Mouse (Mus musculus): ENCODE measurements around the gene Abcg1.

DNA sequence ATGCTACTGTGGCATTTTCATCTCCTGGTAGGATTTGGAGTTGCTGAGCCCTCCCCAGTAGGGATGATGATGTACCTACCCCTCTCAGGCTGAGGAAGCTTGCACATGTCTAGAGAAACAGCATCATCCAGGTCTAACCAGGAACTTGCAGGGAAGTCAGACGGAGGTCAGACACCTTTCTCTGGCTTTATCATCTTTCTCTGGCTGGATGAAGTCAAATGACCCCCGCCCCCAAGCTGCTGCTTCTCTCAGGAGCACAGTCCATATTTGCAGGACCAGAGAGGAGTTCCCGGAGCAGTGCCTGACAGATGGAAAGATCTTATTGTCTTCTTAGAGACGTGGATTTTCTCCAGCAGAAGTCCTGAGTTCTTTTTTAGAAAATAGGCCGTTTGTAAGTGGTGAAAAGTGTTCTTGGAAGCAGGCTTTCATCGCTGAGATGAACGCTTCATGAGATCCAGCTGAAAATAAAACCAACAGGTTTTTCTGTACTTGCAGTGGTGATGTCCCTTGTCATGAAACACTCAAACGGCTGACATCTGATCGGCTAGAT, 28.6 kb upstream of the Abcg1 start:
- TF ChIP-seq GATA1 (IDR thresholded peaks at IDR 0.05; ENCODE audit: low read length) (no peak), TAL1 (IDR thresholded peaks at IDR 0.05; ENCODE audit: low read length) (no peak)

All from erythroblast, embryonic 14.5 days (primary cell).